Mouse (Mus musculus): Measurements from ENCODE around the gene Ifna1. TPM values are rescaled to one million over a fixed set of nuclear protein-coding genes. Genes with fewer than 3 reads are reported as not detected.
"Not testable (repeated sequence)": the region's sequence is repeated elsewhere in the genome, so short reads cannot be mapped to it uniquely, and the experiment has no call there.

Gene Ifna1
- total RNA-seq, 1 experiment: not detected

GRCm38 (mm10) chr4:88819659-88820058, 30.2 kb upstream of the Ifna1 start, which contains the start of gene Ifna11:
TSS of gene Ifna11 (plus strand) at chr4:88819959.
- H3K27ac ChIP-seq (ENCODE audit: insufficient read depth, low read depth, low read length, poor library complexity, severe bottlenecking): no peak within 1 kb of the TSS
- H3K4me3 ChIP-seq (ENCODE audit: insufficient read depth in 1 of 2, low read depth in 1 of 2, low read length in 2 of 2, poor library complexity in 1 of 2, severe bottlenecking in 1 of 2): no peak within 1 kb of the TSS
- no peaks in the 10 kb centered on the region for H3K4me1 ChIP-seq (ENCODE audit: control insufficient read depth in 2 of 2, insufficient read depth in 2 of 2, low read length in 2 of 2, poor library complexity in 1 of 2)
- in situ Hi-C loops (cut with MboI; ENCODE audit: low sequenced_read_pairs in 2 of 2, unreplicated experiment in 2 of 2): no loop called here
- H3K36me3 ChIP-seq (ENCODE audit: control insufficient read depth, insufficient read depth, low read length, poor library complexity, severe bottlenecking): no peaks in the 10 kb centered on the region
- H3K9me3 ChIP-seq (ENCODE audit: control insufficient read depth, insufficient read depth, low read depth, low read length): no peaks in the 10 kb centered on the region
- no peak within 1 kb of the TSS for H3K9ac ChIP-seq (ENCODE audit: insufficient read depth, low read depth, low read length, poor library complexity, severe bottlenecking)
- DNase-seq (ENCODE audit: low read depth, low spot score): no peak
- TF ChIP-seq CHD2 (IDR thresholded peaks at IDR 0.05; ENCODE audit: low read depth, low read length): no peak
- TF ChIP-seq ZNF384 (IDR thresholded peaks at IDR 0.05; ENCODE audit: low read depth, low read length): no peak
- TF ChIP-seq ZC3H11A (IDR thresholded peaks at IDR 0.05; ENCODE audit: borderline replicate concordance, low read depth, low read length): no peak
- no peak for TF ChIP-seq MAFK (IDR thresholded peaks at IDR 0.05; ENCODE audit: insufficient read depth, low read depth, low read length)
- TF ChIP-seq HCFC1 (IDR thresholded peaks at IDR 0.05; ENCODE audit: borderline replicate concordance, insufficient read depth, low read length): no peak

- in situ Hi-C loops (cut with MboI; ENCODE audit: low sequenced_read_pairs in 2 of 2, unreplicated experiment in 2 of 2): no loop called here
Observed at GRCm38 (mm10) chr4:88822995-88823394, 26.9 kb upstream of the Ifna1 start.

GRCm38 (mm10) chr4:88827116-88827515, 22.8 kb upstream of the Ifna1 start, which contains the start of gene Ifna6:
TSS of gene Ifna6 (plus strand) at chr4:88827416.
- DNase-seq (ENCODE audit: low read depth, low spot score); H3K9ac ChIP-seq (ENCODE audit: insufficient read depth, low read depth, low read length, poor library complexity, severe bottlenecking); H3K27ac ChIP-seq (ENCODE audit: insufficient read depth, low read depth, low read length, poor library complexity, severe bottlenecking); H3K9me3 ChIP-seq (ENCODE audit: control insufficient read depth, insufficient read depth, low read depth, low read length); H3K4me1 ChIP-seq (ENCODE audit: control insufficient read depth in 2 of 2, insufficient read depth in 2 of 2, low read length in 2 of 2, poor library complexity in 1 of 2); H3K4me3 ChIP-seq (ENCODE audit: insufficient read depth in 1 of 2, low read depth in 1 of 2, low read length in 2 of 2, poor library complexity in 1 of 2, severe bottlenecking in 1 of 2); in situ Hi-C loops (cut with MboI; ENCODE audit: low sequenced_read_pairs in 2 of 2, unreplicated experiment in 2 of 2); H3K36me3 ChIP-seq (ENCODE audit: control insufficient read depth, insufficient read depth, low read length, poor library complexity, severe bottlenecking): not testable (repeated sequence)

More at GRCm38 (mm10) chr4:88822995-88823394, 26.9 kb upstream of the Ifna1 start:
- H3K9ac ChIP-seq (ENCODE audit: insufficient read depth, low read depth, low read length, poor library complexity, severe bottlenecking): no peak overlapping the region
- no peak overlapping the region for H3K4me3 ChIP-seq (ENCODE audit: insufficient read depth in 1 of 2, low read depth in 1 of 2, low read length in 2 of 2, poor library complexity in 1 of 2, severe bottlenecking in 1 of 2)
- TF ChIP-seq MAFK (IDR thresholded peaks at IDR 0.05; ENCODE audit: insufficient read depth, low read depth, low read length) (no peak), HCFC1 (IDR thresholded peaks at IDR 0.05; ENCODE audit: borderline replicate concordance, insufficient read depth, low read length) (no peak), ZNF384 (IDR thresholded peaks at IDR 0.05; ENCODE audit: low read depth, low read length) (no peak), ZC3H11A (IDR thresholded peaks at IDR 0.05; ENCODE audit: borderline replicate concordance, low read depth, low read length) (no peak), CHD2 (IDR thresholded peaks at IDR 0.05; ENCODE audit: low read depth, low read length) (no peak)
- no peaks in the 10 kb centered on the region for H3K36me3 ChIP-seq (ENCODE audit: control insufficient read depth, insufficient read depth, low read length, poor library complexity, severe bottlenecking)
- no peaks in the 10 kb centered on the region for H3K9me3 ChIP-seq (ENCODE audit: control insufficient read depth, insufficient read depth, low read depth, low read length)
- H3K4me1 ChIP-seq (ENCODE audit: control insufficient read depth in 2 of 2, insufficient read depth in 2 of 2, low read length in 2 of 2, poor library complexity in 1 of 2): no peaks in the 10 kb centered on the region
- DNase-seq (ENCODE audit: low read depth, low spot score): no peak
- no peak overlapping the region for H3K27ac ChIP-seq (ENCODE audit: insufficient read depth, low read depth, low read length, poor library complexity, severe bottlenecking)

- in situ Hi-C loops (cut with MboI; ENCODE audit: low sequenced_read_pairs in 2 of 2, unreplicated experiment in 2 of 2): no loop called here
- no peak for DNase-seq (ENCODE audit: low read depth, low spot score)
- H3K9ac ChIP-seq (ENCODE audit: insufficient read depth, low read depth, low read length, poor library complexity, severe bottlenecking): no peak overlapping the region
- no peaks in the 10 kb centered on the region for H3K4me1 ChIP-seq (ENCODE audit: control insufficient read depth in 2 of 2, insufficient read depth in 2 of 2, low read length in 2 of 2, poor library complexity in 1 of 2)
- TF ChIP-seq ZC3H11A (IDR thresholded peaks at IDR 0.05; ENCODE audit: borderline replicate concordance, low read depth, low read length) (no peak), MAFK (IDR thresholded peaks at IDR 0.05; ENCODE audit: insufficient read depth, low read depth, low read length) (no peak), CHD2 (IDR thresholded peaks at IDR 0.05; ENCODE audit: low read depth, low read length) (no peak), HCFC1 (IDR thresholded peaks at IDR 0.05; ENCODE audit: borderline replicate concordance, insufficient read depth, low read length) (no peak), ZNF384 (IDR thresholded peaks at IDR 0.05; ENCODE audit: low read depth, low read length) (no peak)
- no peaks in the 10 kb centered on the region for H3K36me3 ChIP-seq (ENCODE audit: control insufficient read depth, insufficient read depth, low read length, poor library complexity, severe bottlenecking)
- H3K9me3 ChIP-seq (ENCODE audit: control insufficient read depth, insufficient read depth, low read depth, low read length): no peaks in the 10 kb centered on the region
- H3K27ac ChIP-seq (ENCODE audit: insufficient read depth, low read depth, low read length, poor library complexity, severe bottlenecking): no peak overlapping the region
- H3K4me3 ChIP-seq (ENCODE audit: insufficient read depth in 1 of 2, low read depth in 1 of 2, low read length in 2 of 2, poor library complexity in 1 of 2, severe bottlenecking in 1 of 2): no peak overlapping the region
Observed at GRCm38 (mm10) chr4:88830523-88830922, 19.4 kb upstream of the Ifna1 start.

GRCm38 (mm10) chr4:88835225-88835624, 14.7 kb upstream of the Ifna1 start, which contains the start of gene Ifna5:
TSS of gene Ifna5 (plus strand) at chr4:88835525.
- H3K4me1 ChIP-seq (ENCODE audit: control insufficient read depth in 2 of 2, insufficient read depth in 2 of 2, low read length in 2 of 2, poor library complexity in 1 of 2); in situ Hi-C loops (cut with MboI; ENCODE audit: low sequenced_read_pairs in 2 of 2, unreplicated experiment in 2 of 2); H3K9me3 ChIP-seq (ENCODE audit: control insufficient read depth, insufficient read depth, low read depth, low read length): not testable (repeated sequence)

More at GRCm38 (mm10) chr4:88835225-88835624, 14.7 kb upstream of the Ifna1 start, which contains the start of gene Ifna5:
- DNase-seq (ENCODE audit: low read depth, low spot score); H3K9ac ChIP-seq (ENCODE audit: insufficient read depth, low read depth, low read length, poor library complexity, severe bottlenecking); H3K27ac ChIP-seq (ENCODE audit: insufficient read depth, low read depth, low read length, poor library complexity, severe bottlenecking); H3K36me3 ChIP-seq (ENCODE audit: control insufficient read depth, insufficient read depth, low read length, poor library complexity, severe bottlenecking); H3K4me3 ChIP-seq (ENCODE audit: insufficient read depth in 1 of 2, low read depth in 1 of 2, low read length in 2 of 2, poor library complexity in 1 of 2, severe bottlenecking in 1 of 2): not testable (repeated sequence)

Data from ES-E14 (cell line).